Mouse (Mus musculus) neural tube, embryonic 11.5 days (tissue): Measurements from ENCODE around the gene Zfp85. TPM values are rescaled to one million over a fixed set of nuclear protein-coding genes. Genes with fewer than 3 reads are reported as not detected.
"Not testable (repeated sequence)": the region's sequence is repeated elsewhere in the genome, so short reads cannot be mapped to it uniquely, and the experiment has no call there.

Experiments
- ATAC-seq: fragments of 200-750 bp; cut with Nextera tagmentation; 2 replicates; pipeline ENCODE4 v1.8.0; 2017; ENCODE audit warnings: moderate number of reproducible peaks, mild to moderate bottlenecking, moderate TSS enrichment, moderate library complexity; ENCODE audit not compliant: insufficient read depth, low FRiP score, low TSS enrichment
- DNase-seq: peaks from one replicate; pipeline ENCODE4 v3.0.0-alpha.2; 2015; ENCODE audit warnings: low spot score
- H3K27ac ChIP-seq: fragments of 300-500 bp; sonication (generic); 2 replicates; pipeline ENCODE4 v1.5.1; 2014; ENCODE audit warnings: low read depth, mild to moderate bottlenecking, low read length
- H3K27me3 ChIP-seq: fragments of 300-500 bp; sonication (generic); 2 replicates; pipeline ENCODE4 v1.6.1; 2014; ENCODE audit warnings: mild to moderate bottlenecking, low read length, mixed read lengths; ENCODE audit not compliant: control insufficient read depth, insufficient read depth
- H3K36me3 ChIP-seq: fragments of 300-500 bp; sonication (generic); 2 replicates; pipeline ENCODE4 v1.6.1; 2014; ENCODE audit warnings: mild to moderate bottlenecking, low read length, moderate library complexity, mixed read lengths; ENCODE audit not compliant: control insufficient read depth, insufficient read depth
- H3K4me1 ChIP-seq: fragments of 300-500 bp; sonication (generic); 2 replicates; pipeline ENCODE4 v1.6.1; 2014; ENCODE audit warnings: low read length, mixed read lengths; ENCODE audit not compliant: control insufficient read depth, insufficient read depth
- H3K4me2 ChIP-seq: fragments of 300-500 bp; sonication (generic); 2 replicates; pipeline ENCODE4 v1.6.1; 2014; ENCODE audit warnings: low read depth, mild to moderate bottlenecking, moderate library complexity
- H3K4me3 ChIP-seq: fragments of 300-500 bp; sonication (generic); 2 replicates; pipeline ENCODE4 v1.5.1; 2014; ENCODE audit warnings: low read depth, low read length
- H3K9ac ChIP-seq: fragments of 300-500 bp; sonication (generic); 2 replicates; pipeline ENCODE4 v1.6.1; 2014; ENCODE audit warnings: mild to moderate bottlenecking, low read length
- H3K9me3 ChIP-seq: fragments of 300-500 bp; sonication (generic); 2 replicates; pipeline ENCODE4 v1.6.1; 2016; ENCODE audit warnings: low read length; ENCODE audit not compliant: control insufficient read depth
- WGBS: fragments of 180-500 bp; shearing (Covaris S2); extraction: QIAGEN DNeasy Blood & Tissue Kit; methylation state at CpG from one replicate; pipeline ENCODE4 v1.1.7; 2014; 5-methylcytosine and 5-hydroxymethylcytosine counted together
- polyA plus RNA-seq: library from polyadenylated mRNA; unstranded; fragments of >200 nt; fragmentation: Nextera tagmentation; extraction: Ambion mirVana; gene quantifications from 2 replicates; pipeline ENCODE4 v1.2.1, GENCODE M21; 2014

Gene Zfp85
- polyA plus RNA-seq, 1 experiment from 2014 or later, result 5.8 TPM

DNA sequence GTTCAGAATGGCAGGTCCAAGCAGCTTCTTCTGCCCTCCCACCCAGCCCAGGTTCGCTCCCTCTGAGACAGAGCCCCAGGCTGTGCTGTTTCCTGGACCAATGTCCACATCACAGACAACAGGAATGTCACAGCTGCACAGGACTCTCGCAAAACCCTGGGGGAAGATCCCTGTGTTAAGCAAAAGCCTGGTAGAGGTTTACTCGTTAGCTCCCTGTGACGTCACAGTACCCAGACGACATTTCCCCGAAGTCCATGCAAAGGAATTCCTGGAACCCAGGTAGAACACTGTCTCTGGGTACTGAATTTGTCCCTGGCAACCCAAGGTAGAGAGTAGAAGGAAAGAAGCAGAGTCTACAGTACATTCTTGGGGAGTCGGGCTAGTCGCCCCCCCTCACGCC lies 11.1 kb downstream of the Zfp85 start:
- Histone ChIP-seq H3K4me3 (no peak overlapping the region), H3K27me3 (no peaks in the 10 kb centered on the region), H3K9me3 (no peaks in the 10 kb centered on the region), H3K36me3 (no peaks in the 10 kb centered on the region), H3K4me2 (no peak overlapping the region), H3K4me1 (no peaks in the 10 kb centered on the region), H3K9ac (no peak overlapping the region), H3K27ac (no peak overlapping the region)
- 85% methylated on average over 9 of the region's 9 CpGs for WGBS
- DNase-seq (no peak), ATAC-seq (no peak)

- H3K27ac ChIP-seq, result no peak overlapping the region
- H3K4me3 ChIP-seq, result no peak overlapping the region
- DNase-seq (no peak), ATAC-seq (no peak)
- no peaks in the 10 kb centered on the region for H3K4me1 ChIP-seq
- H3K9me3 ChIP-seq, result no peaks in the 10 kb centered on the region
- 96% methylated on average over 3 of the region's 3 CpGs for WGBS
- no peak overlapping the region for H3K9ac ChIP-seq
- no peaks in the 10 kb centered on the region for H3K27me3 ChIP-seq
- no peak overlapping the region for H3K4me2 ChIP-seq
- H3K36me3 ChIP-seq, result no peaks in the 10 kb centered on the region
These were observed 12.1 kb downstream of the Zfp85 start for GRCm38 (mm10) chr13:67742941-67743340.

- not testable (repeated sequence) for H3K27ac ChIP-seq, H3K4me3 ChIP-seq, H3K4me2 ChIP-seq, H3K9ac ChIP-seq, ATAC-seq, H3K36me3 ChIP-seq, H3K4me1 ChIP-seq, H3K27me3 ChIP-seq, H3K9me3 ChIP-seq, DNase-seq
- WGBS, result 94% methylated on average over 9 of the region's 9 CpGs
These were observed 20.6 kb downstream of the Zfp85 start for GRCm38 (mm10) chr13:67734391-67734790.

- not testable (repeated sequence) for H3K27ac ChIP-seq, H3K36me3 ChIP-seq, H3K9me3 ChIP-seq, H3K27me3 ChIP-seq, H3K4me1 ChIP-seq
- H3K9ac ChIP-seq, result peak overlapping the region; percentile 60; the same call in 1 of the 2 replicates
- WGBS, result 48% methylated on average over 4 of the region's 4 CpGs
- H3K4me3 ChIP-seq, result peak overlapping the region; percentile 46
- DNase-seq (peak; percentile 11), ATAC-seq (0 out of 2 replicates have a peak, but pooled peaks have one; percentile 2)
- H3K4me2 ChIP-seq, result peak overlapping the region; percentile 55
These were observed 25.6 kb downstream of the Zfp85 start for GRCm38 (mm10) chr13:67729441-67729840.

DNA sequence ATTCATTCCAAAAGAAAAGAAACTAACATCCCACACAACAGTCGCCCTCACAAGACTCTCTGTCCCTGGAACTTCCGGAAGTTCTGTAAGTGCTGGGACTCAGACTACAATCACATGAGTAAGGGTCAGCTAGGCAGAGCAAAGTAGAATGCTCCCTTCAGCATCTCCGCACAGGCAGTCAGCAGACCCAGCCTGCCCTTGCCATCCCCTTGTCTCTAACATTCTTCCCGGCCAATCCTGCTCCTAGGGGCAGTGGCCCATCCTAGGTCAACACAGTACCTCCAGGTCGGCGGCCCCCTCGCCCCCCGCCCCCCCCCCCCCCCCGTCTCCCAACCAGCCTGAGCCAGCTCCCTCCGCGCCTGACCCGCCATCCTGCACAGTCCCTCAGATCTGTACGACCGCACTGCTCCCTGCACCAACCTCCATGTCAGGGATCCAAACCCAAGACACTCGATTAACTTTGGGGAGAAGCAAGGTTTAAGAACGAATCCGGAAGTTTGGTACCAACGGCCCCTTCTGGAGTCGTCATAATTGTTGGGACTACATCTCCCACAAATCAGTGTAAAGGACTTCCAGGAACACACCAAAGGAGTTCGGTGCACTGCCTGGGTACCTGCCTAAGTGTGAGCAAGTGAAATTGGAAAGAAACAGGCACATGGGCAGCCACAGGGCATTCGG lies 26.2 kb downstream of the Zfp85 start, which contains the start of gene Zfp65:
TSS of gene Zfp65 (minus strand) at position 533 of the 678 bp plus-strand sequence.
- H3K4me1 ChIP-seq, result no peaks in the 10 kb centered on the region
- H3K9ac ChIP-seq, result peak within 1 kb of the TSS; percentile 60
- 2% methylated on average over 16 of the region's 21 CpGs for WGBS
- peak; percentile 67 for ATAC-seq
- DNase-seq, result peak; percentile 53
- no peaks in the 10 kb centered on the region for H3K36me3 ChIP-seq
- peaks cover 3% of the 10 kb centered on the region; the same call in 1 of the 2 replicates for H3K9me3 ChIP-seq
- no peaks in the 10 kb centered on the region for H3K27me3 ChIP-seq
- peak within 1 kb of the TSS; percentile 55 for H3K4me2 ChIP-seq
- no peak within 1 kb of the TSS for H3K27ac ChIP-seq
- H3K4me3 ChIP-seq, result peak within 1 kb of the TSS; percentile 46

- no peak for DNase-seq
- Histone ChIP-seq H3K4me3 (peak overlapping the region; percentile 46), H3K4me2 (peak overlapping the region; percentile 55), H3K9me3 (no peaks in the 10 kb centered on the region), H3K27ac (no peak overlapping the region), H3K9ac (no peak overlapping the region), H3K4me1 (0 out of 2 replicates have a peak, but pooled peaks cover 2% of the 10 kb centered on the region), H3K27me3 (no peaks in the 10 kb centered on the region), H3K36me3 (no peaks in the 10 kb centered on the region)
- WGBS, result 78% methylated on average over 1 of the region's 1 CpGs
- ATAC-seq, result no peak
These were observed 26.9 kb downstream of the Zfp85 start for GRCm38 (mm10) chr13:67728106-67728505.

GRCm38 (mm10) chr13:67725331-67725730 lies 29.7 kb downstream of the Zfp85 start:
- H3K27me3 ChIP-seq, H3K4me3 ChIP-seq, H3K36me3 ChIP-seq, H3K4me1 ChIP-seq, DNase-seq, H3K27ac ChIP-seq, H3K9me3 ChIP-seq, H3K9ac ChIP-seq, H3K4me2 ChIP-seq, ATAC-seq: not testable (repeated sequence)
- 91% methylated on average over 2 of the region's 2 CpGs for WGBS

DNA sequence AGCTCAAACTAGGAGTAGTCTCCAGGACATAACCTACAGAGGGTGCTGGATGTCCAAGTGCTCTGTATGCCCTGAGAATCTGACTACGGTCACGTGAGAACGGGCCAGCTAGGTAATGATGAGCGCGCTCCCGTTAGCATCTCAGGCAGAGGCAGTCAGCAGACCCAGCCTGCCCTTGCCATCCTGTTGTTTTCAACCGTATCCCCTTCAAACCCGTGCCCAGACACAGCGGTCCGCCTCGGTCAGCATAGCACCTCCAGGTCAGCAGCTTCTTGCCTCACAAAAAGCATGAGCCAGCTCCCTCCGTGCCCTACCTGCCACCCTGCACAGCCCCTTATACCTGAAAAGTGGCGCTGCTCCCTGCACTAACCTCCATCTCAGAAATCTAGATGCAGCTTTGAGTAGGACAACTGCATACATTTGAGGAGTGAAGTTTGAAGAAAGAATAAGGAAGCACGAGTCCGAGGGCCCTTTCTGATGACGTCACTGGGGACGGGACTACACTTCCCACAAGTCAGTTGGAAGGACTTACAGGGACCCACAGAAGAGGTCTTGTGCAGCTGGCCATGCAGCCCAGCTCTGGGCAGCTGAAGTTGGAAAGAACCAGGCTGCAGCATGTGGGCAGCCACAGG lies 31.1 kb downstream of the Zfp85 start:
- Histone ChIP-seq H3K27ac (no peak overlapping the region), H3K9ac (peak overlapping the region; percentile 81), H3K36me3 (no peaks in the 10 kb centered on the region), H3K4me1 (0 out of 2 replicates have a peak, but pooled peaks cover 2% of the 10 kb centered on the region), H3K9me3 (no peaks in the 10 kb centered on the region), H3K27me3 (no peaks in the 10 kb centered on the region), H3K4me3 (peak overlapping the region; percentile 77), H3K4me2 (peak overlapping the region; percentile 56)
- under 1% methylated on average over 17 of the region's 17 CpGs for WGBS
- ATAC-seq, result peak; percentile 97
- peak; percentile 89 for DNase-seq
